Mouse (Mus musculus) hematopoietic stem cell, adult 5-6 weeks (primary cell): ENCODE results near the gene Olfr66. TPM values are rescaled to one million over a fixed set of nuclear protein-coding genes. Genes with fewer than 3 reads are reported as not detected.

Source experiments
- ATAC-seq, 2 experiments: fragments of 125-278 bp in 1 of 2; replicated peaks in 1 of 2; 2 replicates each; pipeline ENCODE4 v1.8.0; 2016 to 2017; ENCODE audit warnings: inconsistent platforms in 2 of 2, mild to moderate bottlenecking in 2 of 2, moderate number of reproducible peaks in 2 of 2, low read depth in 1 of 2, moderate TSS enrichment in 1 of 2; ENCODE audit not compliant: low FRiP score in 2 of 2, poor library complexity in 2 of 2, severe bottlenecking in 2 of 2, insufficient read depth in 1 of 2, low TSS enrichment in 1 of 2
- total RNA-seq: library from RNA; stranded (forward); fragments of 172-1452, 232-1000 nt; gene quantifications from 2 replicates; pipeline ENCODE4 v1.2.3, GENCODE M21; 2017

Gene Olfr66
- total RNA-seq, 1 experiment from 2014 or later = not detected

DNA sequence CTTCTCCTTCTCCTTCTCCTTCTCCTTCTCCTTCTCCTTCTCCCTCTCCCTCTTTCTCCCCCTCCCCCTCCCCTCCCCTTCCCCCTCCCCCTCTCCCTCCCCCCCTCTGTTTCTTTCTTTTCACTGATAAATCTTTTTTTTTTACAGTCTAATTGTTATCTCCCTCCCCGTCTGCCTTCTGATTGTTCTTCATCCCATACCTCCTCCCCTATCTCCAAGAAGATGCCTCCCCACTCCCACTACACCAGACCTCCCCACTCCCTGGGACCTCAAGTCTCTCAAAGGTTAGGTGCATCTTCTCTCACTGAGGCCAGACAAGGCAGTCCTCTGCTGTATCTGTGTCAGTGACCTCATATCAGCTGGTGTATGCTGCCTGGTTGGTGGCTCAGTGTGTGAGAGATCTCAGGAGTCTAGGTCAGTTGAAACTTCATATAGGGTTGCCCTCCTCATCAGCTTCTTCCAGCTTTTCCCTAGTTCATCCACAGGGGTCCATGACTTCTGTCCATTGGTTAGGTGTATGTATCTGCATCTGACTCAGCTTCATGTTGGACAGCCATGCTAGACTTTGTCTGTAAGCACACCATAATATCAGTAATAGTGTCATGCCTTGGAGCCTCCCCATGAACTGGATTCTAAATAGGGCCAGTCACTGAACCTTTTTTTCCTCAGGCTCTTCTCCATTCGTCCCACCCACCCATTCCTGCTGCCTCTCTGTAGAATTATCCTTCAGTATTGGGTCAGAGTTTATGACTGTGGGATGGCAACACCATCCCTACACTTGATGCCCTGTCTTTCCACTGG, 41.3 kb downstream of the Olfr66 start:
- ATAC-seq = no peak

DNA sequence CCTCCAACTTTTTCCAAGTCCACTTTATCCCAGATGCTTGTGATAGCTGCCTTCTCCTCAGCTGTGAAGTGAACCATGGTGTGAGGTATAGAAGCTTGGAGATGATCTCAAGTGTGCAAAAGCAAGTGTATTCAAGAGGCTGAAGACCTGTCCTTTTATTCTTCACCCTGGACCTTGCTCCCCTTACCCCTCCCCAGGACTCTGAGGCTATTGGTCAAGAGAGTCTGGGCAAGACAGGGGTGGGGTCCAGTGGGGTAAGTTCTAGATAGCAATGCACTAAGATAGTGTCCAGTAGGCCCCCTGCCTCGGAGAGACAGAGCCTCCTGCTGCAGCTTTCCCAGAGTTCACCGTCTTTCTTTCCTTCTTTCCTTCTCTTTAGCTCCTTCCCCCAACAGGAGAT, 43.0 kb downstream of the Olfr66 start, which contains the start of gene Hbb-bh1:
Gene Hbb-bh1, minus strand, starts transcription at position 131 of the 400 bp plus-strand sequence.
- no peak for ATAC-seq

DNA sequence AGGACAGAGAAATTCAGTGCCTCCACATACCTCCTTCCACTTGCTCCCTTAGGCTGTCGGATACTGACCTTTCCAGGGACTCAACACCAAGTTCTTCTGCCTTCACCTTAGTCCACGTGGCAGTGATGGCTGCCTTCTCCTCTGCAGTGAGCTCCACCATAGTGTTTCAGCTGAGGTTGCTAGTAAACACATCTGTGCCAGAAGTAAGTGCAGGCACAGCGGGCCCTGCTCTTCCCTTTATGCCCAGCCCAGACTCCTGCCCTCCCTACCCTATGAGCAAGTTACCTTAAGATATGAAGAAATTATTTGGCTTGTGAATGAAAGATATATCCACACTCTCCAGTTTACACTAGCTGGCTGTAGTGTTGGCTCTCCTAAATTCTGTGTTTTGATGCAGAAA, 45.8 kb downstream of the Olfr66 start, which contains the start of gene Hbb-bh2:
Gene Hbb-bh2, minus strand, starts transcription at position 253 of the 400 bp plus-strand sequence.
- no peak for ATAC-seq

Other genes starting within 250 kb of the Olfr66 start
- gene Olfr622, start 243.6 kb downstream of the Olfr66 start, total RNA-seq = not detected in 2 replicates
- gene Olfr623, start 222.6 kb downstream of the Olfr66 start, total RNA-seq = not detected in 2 replicates
- gene Olfr624, start 215.1 kb downstream of the Olfr66 start, total RNA-seq = not detected in 2 replicates
- gene Olfr625-ps1, start 203.5 kb downstream of the Olfr66 start, total RNA-seq = not detected in 2 replicates
- gene Olfr243, start 171.6 kb downstream of the Olfr66 start, total RNA-seq = not detected in 2 replicates
- not detected in 2 replicates for gene Olfr628, start 155.9 kb downstream of the Olfr66 start, total RNA-seq
- not detected in 2 replicates for gene Olfr629, start 141.3 kb downstream of the Olfr66 start, total RNA-seq
- not detected in 2 replicates for gene Olfr630, start 128.9 kb downstream of the Olfr66 start, total RNA-seq
- gene Olfr69, start 114.7 kb downstream of the Olfr66 start, total RNA-seq = not detected in 2 replicates
- 0.88 TPM in 1 of 2 replicates, not detected in the other for gene Olfr68, start 106.6 kb downstream of the Olfr66 start, total RNA-seq
- gene Olfr67, start 94.4 kb downstream of the Olfr66 start, total RNA-seq = not detected in 2 replicates
- gene Hbb-bt, start 72.3 kb downstream of the Olfr66 start, total RNA-seq = 14.9 and 19.7 TPM in 2 replicates
- 47.4 and 80.7 TPM in 2 replicates for gene Hbb-bs, start 58.2 kb downstream of the Olfr66 start, total RNA-seq
- gene Hbb-bh2, start 45.7 kb downstream of the Olfr66 start, total RNA-seq = not detected in 2 replicates
- gene Hbb-bh1, start 43.1 kb downstream of the Olfr66 start, total RNA-seq = not detected in 2 replicates
- not detected in 2 replicates for gene Hbb-y, start 33.0 kb downstream of the Olfr66 start, total RNA-seq
- not detected in 2 replicates for gene Olfr64, start 8.2 kb upstream of the Olfr66 start, total RNA-seq
- gene Olfr65, start 17.2 kb upstream of the Olfr66 start, total RNA-seq = not detected in 2 replicates
- not detected in 2 replicates for gene Olfr631, start 42.6 kb upstream of the Olfr66 start, total RNA-seq
- gene Olfr632, start 48.1 kb upstream of the Olfr66 start, total RNA-seq = 1.6 TPM in 1 of 2 replicates, not detected in the other
- not detected in 2 replicates for gene Olfr633, start 58.2 kb upstream of the Olfr66 start, total RNA-seq
- gene Olfr635, start 84.9 kb upstream of the Olfr66 start, total RNA-seq = not detected in 2 replicates
- not detected in 2 replicates for gene Olfr638, start 112.5 kb upstream of the Olfr66 start, total RNA-seq
- 0.13 TPM in 1 of 2 replicates, not detected in the other for gene Olfr639, start 131.1 kb upstream of the Olfr66 start, total RNA-seq
- not detected in 2 replicates for gene Olfr640, start 139.3 kb upstream of the Olfr66 start, total RNA-seq
- gene Olfr641, start 149.2 kb upstream of the Olfr66 start, total RNA-seq = not detected in 2 replicates
- gene Olfr642, start 166.4 kb upstream of the Olfr66 start, total RNA-seq = 0.56 TPM in 1 of 2 replicates, not detected in the other
- not detected in 2 replicates for gene 4930516K23Rik, start 175.2 kb upstream of the Olfr66 start, total RNA-seq
- gene Olfr644, start 185.6 kb upstream of the Olfr66 start, total RNA-seq = 0.10 and 0.38 TPM in 2 replicates
- not detected in 2 replicates for gene Olfr645, start 199.2 kb upstream of the Olfr66 start, total RNA-seq
- gene Olfr646, start 218.6 kb upstream of the Olfr66 start, total RNA-seq = 0.38 TPM in 1 of 2 replicates, not detected in the other
- gene Ubqln5, start 243.6 kb upstream of the Olfr66 start, total RNA-seq = 0.25 TPM in 1 of 2 replicates, not detected in the other